Mouse (Mus musculus) kidney, postnatal 10 days (tissue): ENCODE measurements around the gene Tmem135.

ENCODE experiments used
- DNase-seq: peaks from one replicate; pipeline ENCODE4 v3.0.0; 2021; ENCODE audit warnings: mixed read lengths

Gene Tmem135

DNA sequence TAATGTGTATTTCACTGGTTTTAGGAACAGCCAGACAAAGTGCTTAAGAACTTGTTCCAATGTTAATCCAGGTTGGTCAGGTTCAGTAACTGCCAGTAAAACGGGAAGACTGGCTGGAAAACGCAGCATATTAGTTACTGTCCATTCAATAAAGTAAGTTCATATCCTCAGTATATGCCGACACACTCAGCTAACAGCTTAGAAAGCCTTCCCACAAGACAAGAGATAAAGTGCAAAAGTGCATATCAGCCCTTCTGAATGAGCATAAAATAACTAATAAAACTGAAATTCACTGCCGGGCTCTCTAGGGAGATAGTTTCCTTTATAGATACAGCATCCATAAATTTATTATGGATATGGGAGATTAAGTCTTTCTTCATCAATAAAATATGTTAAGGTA is 161.5 kb downstream of the Tmem135 start:
- no peak for DNase-seq

GRCm38 (mm10) chr7:89242143-89242542 is 161.9 kb downstream of the Tmem135 start:
- DNase-seq, result no peak

- no peak for DNase-seq
Measured at GRCm38 (mm10) chr7:89239592-89239991, 164.4 kb downstream of the Tmem135 start.

DNA sequence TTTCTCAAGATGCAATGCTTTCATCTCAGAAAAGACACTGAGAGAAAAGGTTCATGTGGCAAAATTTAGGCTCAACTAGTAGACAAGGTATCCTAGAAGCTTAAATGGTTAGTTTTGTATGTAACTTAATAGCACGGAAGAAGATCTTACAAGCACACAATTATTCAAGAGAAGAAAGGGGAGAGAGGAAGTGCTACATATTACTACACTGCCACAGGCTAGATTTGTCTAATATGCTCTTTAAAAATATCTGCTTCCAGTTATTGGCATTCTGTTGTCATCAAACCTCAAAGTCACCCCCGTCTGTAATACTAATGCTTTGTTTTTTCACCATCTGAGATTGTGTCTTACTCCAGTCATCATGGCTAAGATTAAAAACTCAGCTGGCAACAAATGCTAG is 167.4 kb downstream of the Tmem135 start:
- no peak for DNase-seq

- DNase-seq, result no peak
Measured at GRCm38 (mm10) chr7:89235974-89236507, 168.0 kb downstream of the Tmem135 start.

DNA sequence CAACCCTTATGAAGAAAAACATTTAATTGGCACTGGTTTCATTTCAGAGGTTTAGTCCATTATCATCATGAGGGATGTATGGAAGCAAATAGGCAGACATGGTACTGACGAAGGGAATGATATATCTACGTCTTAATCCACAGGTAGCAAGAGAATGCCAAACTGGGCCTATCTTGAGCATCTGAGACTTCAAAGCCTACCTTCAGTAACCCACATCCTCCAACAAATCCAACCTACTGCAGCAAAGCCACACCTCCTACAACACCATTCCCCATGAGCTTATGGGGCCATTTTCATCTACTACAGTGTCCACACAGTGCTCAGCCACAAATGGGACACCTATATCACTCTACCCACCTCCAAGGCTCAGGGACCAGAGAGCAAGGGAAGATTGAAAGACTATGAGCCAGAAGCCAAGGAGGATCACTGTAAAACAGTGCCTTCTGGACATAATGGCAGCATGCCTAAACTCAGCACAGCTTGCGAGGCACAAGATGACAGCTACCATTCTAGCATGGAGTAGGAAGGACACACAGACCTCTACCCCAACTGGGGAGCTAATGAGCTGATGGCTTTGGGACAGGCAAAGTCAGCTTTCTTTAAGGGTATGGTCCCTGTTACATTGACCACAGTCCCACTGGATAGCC is 171.4 kb downstream of the Tmem135 start:
- no peak for DNase-seq

GRCm38 (mm10) chr7:89231200-89231790 is 172.7 kb downstream of the Tmem135 start:
- DNase-seq, result no peak

DNA sequence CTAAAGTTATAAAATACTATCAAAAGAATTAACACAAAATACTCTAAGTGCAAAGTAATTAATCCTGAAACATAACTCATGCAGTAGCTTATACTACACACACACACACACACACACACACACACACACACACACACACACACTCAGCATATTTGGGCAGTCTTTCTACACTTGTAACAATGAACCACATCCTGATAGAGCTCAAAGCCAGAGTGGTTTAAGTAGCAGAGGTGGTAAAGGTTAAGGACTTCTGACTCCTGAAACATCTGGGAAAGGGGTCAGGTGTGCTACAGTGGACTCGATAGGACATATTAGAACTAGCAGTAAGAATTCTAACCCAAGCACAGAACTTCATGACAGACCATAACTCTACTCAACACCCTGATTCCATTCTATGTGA is 181.4 kb downstream of the Tmem135 start:
- DNase-seq, result no peak

DNA sequence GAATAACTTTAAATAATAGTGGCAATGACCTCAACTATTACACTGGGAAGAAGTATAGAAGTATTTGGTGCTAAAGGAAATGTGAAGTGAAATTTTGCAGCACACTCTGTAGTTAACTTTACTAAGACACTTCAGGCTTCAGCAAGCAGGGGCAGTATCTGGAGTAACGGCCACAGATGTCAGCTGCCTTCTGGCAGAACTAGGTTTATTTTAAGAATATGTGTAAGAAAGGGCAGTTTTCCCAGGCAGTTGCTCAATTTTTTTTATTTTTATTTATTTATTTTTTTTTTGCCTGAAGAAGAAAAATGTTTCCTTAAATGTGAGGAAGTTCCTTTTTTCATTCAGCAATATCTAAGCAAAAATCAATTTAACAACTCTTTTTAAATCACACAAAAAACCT is 187.4 kb downstream of the Tmem135 start:
- no peak for DNase-seq

DNA sequence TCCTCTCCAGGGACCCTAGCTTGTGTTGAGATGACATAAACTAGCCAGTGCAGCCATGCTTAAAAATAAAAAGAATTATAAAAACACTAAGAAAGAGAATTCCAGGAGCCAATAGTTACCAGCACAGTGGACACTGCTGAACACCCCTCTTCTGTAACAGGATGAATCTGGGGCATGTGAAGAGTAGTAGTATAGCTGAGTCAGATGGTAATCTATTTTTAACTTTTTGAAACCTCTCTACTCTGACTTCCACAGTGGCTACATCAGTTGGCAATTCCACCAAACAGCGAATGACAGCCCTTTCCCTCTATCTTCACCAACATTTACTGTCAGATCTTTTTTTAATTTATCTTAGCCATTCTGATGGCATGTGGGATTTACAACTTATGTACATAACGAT is 187.9 kb downstream of the Tmem135 start:
- no peak for DNase-seq

DNA sequence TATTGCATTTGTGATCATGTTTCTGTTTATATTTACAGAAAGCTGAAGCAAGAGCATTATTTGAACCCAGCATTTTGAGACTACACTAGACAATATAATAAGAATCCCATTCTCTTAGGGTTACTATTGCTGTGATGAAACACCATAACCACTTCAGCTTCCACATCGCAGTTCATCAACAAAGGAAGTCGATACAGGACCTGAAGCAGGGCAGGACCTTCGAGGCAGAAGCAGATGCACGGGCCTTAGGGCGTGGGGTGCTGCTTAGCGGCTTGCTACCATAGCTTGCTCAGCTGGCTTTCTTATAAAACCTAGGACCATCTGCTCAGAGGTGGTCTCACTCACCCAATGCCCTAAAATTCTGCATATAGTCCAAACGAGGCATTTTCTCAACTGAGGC is 188.3 kb downstream of the Tmem135 start:
- DNase-seq, result no peak

DNA sequence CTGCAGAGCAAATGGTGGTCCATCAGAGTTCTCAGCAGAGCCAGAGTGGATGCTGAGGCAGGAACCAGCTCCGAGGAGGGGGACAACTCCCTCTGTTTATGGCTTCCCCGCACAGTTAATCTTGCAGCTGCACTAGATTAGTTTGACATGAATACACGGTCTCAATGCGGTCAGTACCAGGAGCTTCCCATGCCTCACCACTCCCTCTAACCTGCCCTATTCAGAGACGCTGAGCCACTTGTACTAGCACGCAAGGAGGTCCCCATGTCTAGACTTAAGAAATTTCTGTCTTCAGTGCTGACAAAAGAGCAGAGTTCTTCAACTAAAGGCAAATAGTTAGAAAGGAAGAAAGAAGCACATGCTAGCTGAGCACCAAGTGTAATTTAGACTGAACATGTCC is 193.5 kb downstream of the Tmem135 start:
- no peak for DNase-seq

- DNase-seq, result no peak
Measured at GRCm38 (mm10) chr7:89206165-89206564, 197.9 kb downstream of the Tmem135 start.

DNA sequence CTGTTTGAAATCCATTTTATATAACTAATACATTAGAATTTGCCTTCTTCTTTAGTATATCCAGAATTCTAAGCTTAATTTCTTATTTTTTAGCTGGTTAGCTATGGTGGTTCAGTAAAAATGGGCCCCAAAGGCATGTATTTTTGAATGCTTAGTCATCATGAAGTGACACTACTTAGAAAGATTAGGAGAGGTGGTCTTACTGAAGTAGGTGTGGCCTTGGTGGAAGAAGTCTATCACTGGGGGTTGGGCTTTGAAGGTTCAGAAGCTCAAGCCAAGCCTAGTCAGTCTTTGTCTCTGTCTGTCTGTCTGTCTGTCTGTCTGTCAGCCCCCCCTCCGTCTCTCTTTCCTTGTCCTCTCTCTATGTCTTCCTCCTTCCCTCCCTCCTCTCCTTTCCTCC is 198.6 kb downstream of the Tmem135 start:
- no peak for DNase-seq

GRCm38 (mm10) chr7:89203144-89203543 is 200.9 kb downstream of the Tmem135 start:
- DNase-seq, result no peak

DNA sequence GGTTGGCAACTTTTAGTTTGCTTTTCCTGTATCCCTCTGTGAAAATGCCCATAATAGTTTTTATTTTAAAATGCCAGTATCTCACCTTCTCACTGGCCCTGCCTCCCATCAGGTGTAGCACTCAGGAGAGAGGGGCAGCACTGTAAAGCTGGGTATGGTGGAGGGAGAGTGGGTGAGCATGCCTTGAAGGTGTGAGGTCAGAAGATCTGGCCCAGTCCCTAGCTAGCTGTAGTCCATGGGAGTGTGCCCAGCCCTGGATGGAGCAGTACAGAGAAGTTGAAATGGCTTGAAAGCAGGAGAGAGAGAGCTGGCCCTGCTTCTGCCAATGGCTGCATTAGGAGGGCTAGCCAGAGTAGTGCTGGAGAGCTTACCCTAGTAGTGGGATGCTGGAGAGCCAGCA is 202.1 kb downstream of the Tmem135 start:
- no peak for DNase-seq

- DNase-seq, result no peak
Measured at GRCm38 (mm10) chr7:89198499-89198898, 205.5 kb downstream of the Tmem135 start.

GRCm38 (mm10) chr7:89193459-89193858 is 210.6 kb downstream of the Tmem135 start:
- DNase-seq, result no peak

- DNase-seq, result peak; percentile 23
Measured at GRCm38 (mm10) chr7:89183928-89184327, 220.1 kb downstream of the Tmem135 start.

DNA sequence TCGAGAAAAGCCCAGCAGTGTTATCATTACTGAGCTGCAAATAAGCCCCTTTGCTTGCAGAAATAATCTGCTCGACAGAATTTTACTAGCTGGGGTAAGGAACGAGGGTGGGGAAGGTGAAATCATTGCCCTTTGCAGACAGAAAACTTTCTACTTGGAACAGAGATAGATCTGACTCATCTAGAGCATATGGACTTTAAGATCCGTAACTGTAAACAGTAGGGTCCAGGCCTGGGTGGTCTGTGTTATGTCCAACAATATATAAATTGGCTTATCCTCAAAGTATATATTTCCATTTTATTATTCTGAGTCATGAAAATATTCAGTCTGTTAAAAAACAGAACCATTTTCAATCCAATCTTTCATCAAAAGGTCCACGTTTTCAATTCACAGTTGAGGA is 221.1 kb downstream of the Tmem135 start:
- no peak for DNase-seq

GRCm38 (mm10) chr7:89181285-89181684 is 222.7 kb downstream of the Tmem135 start:
- peak; percentile 37 for DNase-seq

DNA sequence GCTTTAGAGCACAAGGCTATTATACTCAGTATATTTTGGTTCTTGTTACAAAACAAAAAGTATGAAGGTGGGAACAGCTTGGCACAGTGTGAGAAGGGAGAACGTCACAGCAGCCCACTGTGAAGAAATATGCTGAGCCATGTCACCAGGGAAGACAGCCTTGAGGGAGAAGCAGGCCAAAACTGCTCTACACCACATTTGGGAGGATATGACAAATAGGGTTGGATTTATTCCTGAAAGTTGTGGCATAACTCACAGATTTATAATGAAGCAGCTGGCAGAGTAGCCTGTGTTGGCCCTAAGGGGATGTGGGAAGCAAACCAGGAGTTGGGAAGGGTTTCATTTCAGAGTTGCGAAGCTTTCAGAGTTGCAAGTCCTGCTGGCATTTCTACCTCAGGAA is 225.4 kb downstream of the Tmem135 start:
- DNase-seq, result no peak

DNA sequence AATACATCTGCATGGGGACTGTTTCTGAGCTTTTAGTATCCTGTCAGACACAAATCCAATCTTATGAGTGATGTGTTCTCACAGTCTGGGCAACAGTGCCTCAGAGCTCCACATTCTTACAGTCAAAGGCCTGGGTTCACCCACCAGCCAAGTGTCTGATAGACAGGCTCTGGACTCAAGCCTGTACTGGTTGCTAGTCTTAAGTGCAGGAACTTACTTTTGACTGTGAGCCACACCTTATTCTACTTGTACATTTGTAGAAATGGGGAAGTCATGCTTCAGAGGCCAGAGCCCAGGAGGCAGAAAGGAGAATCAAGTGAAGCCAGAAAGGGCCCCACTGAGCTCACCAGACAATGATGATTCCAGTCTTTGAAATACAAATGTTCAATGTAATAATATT is 226.1 kb downstream of the Tmem135 start:
- DNase-seq, result no peak

GRCm38 (mm10) chr7:89174430-89174829 is 229.6 kb downstream of the Tmem135 start:
- DNase-seq, result no peak

DNA sequence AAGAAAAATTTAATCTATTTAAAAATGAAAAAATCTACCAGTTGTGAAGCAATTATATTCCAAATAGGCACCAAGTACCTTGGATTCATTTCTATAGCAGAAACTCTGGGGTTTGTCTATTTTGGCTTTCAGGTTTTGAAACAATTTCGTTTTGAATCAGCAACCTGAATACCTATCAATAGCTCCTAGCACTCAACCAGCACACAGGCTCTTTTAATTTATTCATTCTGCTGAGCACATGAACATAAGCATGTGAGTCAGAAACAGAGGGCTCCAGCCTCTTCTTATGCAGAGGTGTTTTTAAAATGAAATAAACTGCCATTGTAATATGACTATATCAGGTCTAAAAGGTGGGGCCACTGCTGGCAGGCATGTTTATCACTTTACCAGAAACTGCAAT is 231.0 kb downstream of the Tmem135 start:
- no peak for DNase-seq
